Mouse (Mus musculus) urinary bladder, postnatal 36 days (tissue): Measurements from ENCODE around the gene H13.
A peak's percentile ranks its signal among the peaks of the same experiment; 100 is the strongest.

Source experiments
- DNase-seq, 2 experiments: peaks; one replicate each; pipeline ENCODE4 v3.0.0; 2022; ENCODE audit warnings: low spot score in 2 of 2, mixed read lengths in 1 of 2

H13 gene

GRCm38 (mm10) chr2:152700725-152701124 is 31.5 kb downstream of the H13 start:
- DNase-seq = no peak

DNA sequence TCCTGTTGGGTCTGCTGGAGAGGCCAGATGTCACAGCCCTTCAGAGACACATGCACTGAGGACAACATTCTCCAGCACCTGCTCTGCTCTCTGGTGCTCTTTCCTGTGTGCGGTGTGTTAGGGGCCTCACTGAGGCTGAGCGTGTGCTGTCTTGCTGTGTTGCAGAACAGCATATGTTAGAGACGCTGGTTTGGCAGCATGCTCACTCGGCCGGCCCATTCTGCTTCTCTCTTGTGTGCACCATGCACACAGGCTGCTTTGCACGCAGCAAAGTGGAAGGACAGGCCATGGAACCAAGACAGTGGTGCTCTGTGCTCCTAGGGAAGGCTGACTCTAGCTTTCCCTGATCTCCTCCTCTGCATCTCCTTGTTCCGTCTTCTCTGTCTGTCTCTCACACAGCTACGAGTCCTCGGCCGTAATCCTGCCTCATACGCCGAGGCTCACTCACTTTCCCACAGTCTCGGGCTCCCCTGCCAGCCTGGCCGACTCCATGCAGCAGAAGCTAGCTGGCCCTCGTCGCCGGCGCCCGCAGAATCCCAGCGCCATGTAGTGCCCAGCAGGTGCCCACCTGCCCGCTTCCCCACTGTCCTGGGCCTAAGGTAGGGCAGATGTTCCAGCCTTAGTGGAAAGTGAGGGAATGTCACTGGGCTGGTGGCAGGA is 34.5 kb downstream of the H13 start:
- no peak for DNase-seq

DNA sequence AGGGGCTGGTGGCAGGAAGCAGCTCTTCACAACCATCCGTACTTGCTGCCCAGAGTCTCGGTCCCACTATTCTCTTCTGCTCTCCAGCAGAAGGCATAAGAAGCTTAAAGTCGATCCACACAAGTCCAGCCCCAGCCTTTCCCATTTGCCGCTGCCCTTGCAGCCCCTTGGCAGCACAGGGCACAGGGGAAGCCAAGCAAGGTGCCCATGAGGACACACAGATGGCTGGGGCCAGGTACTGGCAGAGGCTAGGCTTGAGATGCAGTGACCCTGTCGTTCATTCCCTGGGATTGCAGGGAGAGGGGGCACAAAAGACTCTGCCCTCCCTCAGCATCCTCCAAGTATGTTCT is 35.0 kb downstream of the H13 start:
- DNase-seq = no peak

- no peak for DNase-seq
These were observed 35.6 kb downstream of the H13 start for GRCm38 (mm10) chr2:152704811-152705370.

DNA sequence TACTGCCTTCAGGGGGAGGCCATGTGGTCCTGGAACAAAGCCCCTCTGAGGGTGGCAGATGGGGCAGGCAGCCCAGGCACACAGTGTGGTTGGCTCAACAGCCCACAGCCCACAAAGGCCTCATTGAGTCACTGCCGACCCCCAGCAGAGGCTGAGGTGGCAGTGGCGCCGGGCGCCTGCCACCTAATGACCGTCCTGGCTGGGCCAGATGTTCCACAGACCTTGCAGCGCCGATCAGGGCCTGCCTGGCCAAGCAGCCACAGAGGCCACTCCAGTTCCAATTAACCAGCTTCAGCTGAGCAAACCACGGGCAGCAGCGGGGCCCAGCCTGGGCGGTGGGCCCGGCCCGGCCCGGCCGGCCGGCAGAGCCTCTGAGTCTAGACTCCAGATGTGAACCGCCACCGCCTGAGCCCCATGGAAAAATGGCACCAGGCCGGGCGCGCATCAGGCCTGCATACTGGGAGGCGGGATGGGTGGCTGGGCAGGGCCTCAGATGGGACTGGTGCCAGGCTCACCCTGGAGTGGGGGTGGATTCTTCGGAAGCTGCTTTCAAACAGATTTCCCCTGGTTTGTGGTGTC is 36.8 kb downstream of the H13 start:
- peak in 1 of 2 experiments; percentile 67 for DNase-seq

- no peak for DNase-seq
These were observed 37.9 kb downstream of the H13 start for GRCm38 (mm10) chr2:152707186-152707585.

DNA sequence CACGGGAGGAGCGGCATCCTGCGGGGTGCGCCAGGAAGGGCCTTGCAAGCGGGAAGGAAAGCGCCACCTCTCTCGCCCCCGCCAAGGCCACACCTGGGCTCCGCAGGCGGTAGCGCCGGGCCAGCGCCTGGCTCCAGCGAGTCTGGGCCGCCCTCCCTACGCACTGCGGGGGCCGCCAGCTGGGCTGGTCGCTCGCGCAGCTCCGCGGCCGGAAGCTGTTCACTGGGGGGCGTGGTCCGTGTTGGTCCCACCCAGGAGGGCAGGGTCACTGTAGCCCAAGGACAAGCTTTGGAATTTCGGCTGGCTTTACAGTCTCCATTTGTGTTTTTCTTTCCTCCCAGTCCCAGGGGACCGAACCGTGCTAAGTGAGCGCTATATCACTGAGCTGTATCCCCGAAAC is 38.4 kb downstream of the H13 start:
- peak; percentile 86 to 94 for DNase-seq

DNA sequence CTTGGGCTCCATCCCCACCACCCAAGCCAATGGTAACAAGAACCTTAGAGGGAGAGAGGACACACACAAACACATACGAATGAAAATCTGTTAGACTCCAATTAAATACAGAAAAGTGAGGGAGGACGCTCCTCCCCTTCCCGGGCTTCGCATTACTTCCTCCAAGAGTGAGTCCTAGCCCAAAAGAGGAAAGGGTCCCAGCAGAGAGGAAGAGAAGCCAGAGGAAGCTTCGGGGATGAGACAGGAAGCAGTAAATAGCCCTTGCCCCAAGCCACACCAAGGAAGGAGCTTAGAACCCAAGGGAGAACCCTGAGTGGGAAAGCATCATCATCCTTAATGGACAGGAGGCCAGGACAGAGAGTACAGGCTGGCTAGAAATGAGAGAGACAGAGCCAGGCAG is 39.8 kb downstream of the H13 start:
- no peak for DNase-seq

GRCm38 (mm10) chr2:152716241-152716772 is 47.0 kb downstream of the H13 start:
- peak; percentile 70 to 74 for DNase-seq

- no peak for DNase-seq
These were observed 48.4 kb downstream of the H13 start for GRCm38 (mm10) chr2:152717652-152718051.

GRCm38 (mm10) chr2:152718076-152718475 is 48.8 kb downstream of the H13 start:
- DNase-seq = no peak

DNA sequence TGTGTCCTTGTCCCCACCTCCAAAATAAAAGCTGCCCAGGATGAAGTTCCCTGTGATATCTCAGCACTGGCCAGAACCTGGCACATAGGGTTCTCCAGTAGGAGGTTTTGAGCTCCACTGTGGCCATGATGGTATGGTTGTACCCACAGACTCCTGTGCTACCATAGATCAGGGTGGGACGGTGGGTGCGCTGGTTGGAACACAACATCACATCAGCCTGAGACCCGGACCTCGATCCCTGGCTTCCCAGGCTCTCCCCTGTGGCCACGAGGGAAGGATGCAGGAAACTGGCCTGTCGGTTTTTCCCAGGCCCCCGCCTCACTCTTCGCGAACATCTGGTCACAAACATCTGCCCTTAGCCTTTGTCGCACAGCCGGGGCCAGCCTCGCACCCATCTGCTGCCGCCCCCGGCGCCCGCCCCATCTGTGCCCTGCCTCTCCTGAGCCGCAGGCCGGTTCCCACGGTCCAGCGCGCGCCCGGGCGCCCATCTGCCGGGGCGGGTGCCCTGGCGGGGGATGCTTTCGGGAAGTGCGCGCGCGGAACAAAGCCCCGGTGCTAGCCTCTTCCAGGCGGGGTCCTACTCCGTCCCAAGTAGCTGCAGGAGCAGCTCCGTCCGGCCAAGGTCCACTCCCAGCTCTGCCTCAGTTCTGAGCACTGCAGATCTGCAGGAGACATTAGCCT is 54.5 kb downstream of the H13 start:
- no peak for DNase-seq

DNA sequence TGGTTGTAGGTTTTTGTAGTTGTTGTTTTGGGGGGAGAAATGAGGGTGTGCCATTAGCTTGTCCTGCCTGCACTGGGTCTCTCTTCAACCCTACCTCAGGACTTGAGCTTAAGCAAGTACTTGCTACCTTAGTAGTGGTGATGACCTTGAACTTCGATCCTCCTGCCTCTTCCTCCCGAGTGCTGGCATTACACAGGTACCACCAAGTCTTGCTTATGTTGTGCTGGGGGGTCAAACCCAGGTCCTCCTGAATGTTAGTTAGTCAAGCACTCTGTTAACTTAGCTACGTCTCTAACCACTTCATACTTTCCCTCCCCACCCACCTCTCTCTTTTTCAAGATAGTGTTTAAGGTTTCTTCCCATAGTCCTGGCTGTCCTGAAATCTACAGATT is 55.1 kb downstream of the H13 start:
- DNase-seq = no peak

DNA sequence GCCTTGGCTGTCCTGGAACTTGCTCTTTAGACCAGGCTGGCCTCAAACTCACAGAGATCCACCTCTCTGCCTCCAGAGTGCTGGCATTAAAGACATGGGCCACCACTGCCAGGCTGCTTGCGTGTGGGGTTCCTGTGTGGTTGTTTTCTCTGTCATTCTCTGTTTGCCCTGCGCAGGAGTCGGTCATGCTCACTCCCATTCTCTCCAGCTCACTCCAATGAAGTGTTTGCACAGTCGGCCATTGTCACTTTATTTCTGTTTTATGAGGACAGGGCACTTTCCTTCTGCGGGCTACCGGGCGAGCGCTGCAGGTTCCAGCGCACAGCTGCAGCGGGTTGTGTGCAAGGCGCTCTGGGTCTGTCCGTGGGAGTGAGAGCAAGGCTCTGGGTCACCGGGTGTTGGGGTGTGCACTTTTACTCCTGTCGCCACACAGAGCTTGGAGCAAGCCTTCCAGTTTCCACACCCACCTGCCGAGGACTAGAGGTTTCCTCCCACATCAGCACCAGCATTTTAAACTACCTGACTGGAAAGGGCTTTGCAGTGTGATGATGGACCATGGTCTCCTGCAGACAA is 56.0 kb downstream of the H13 start:
- DNase-seq = no peak

DNA sequence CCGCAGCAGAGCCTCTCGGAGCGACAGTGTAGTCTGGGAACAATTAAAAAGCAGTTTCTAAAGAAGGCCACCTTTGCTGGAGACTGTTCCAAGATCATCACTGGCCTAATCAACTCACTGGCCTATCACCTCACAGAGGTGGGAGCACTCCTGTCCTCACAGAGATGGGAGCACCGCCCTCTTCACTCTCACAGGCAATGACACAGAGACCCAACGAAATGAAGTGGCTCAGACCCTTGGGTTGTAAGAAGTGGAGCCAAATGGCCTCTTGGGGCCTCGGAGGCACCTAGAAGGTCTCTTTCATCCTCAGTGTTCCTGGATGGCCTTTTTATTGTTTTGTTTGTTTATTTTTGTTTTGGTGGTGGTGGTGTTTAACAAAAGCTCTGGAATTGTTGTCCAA is 57.0 kb downstream of the H13 start:
- DNase-seq = no peak

GRCm38 (mm10) chr2:152726751-152727335 is 57.6 kb downstream of the H13 start:
- DNase-seq = peak in 1 of 2 experiments; percentile 52

- no peak for DNase-seq
These were observed 58.7 kb downstream of the H13 start for GRCm38 (mm10) chr2:152727795-152728510.

DNA sequence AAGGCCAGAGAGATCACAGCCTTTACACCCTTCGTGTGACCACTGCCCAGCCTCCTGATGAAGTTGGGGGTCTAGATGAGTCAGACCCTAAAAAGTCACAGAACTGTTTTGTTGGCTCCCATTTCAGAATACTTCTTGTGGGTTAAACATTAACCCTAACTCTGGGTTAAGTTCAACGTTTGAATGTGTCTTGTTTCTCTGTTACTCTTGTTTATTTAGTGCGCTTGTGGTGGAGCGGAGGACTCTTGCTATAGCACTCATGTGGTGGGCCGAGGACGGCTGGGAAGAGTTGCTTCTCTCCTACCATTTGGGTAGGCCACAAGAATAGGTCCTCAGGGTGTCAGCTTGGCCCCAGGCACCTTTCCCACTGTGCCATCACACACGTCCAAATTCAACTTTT is 59.3 kb downstream of the H13 start:
- no peak for DNase-seq

GRCm38 (mm10) chr2:152729013-152729635 is 59.9 kb downstream of the H13 start:
- no peak for DNase-seq

GRCm38 (mm10) chr2:152729636-152730020 is 60.4 kb downstream of the H13 start:
- DNase-seq = peak in 1 of 2 experiments; percentile 79

DNA sequence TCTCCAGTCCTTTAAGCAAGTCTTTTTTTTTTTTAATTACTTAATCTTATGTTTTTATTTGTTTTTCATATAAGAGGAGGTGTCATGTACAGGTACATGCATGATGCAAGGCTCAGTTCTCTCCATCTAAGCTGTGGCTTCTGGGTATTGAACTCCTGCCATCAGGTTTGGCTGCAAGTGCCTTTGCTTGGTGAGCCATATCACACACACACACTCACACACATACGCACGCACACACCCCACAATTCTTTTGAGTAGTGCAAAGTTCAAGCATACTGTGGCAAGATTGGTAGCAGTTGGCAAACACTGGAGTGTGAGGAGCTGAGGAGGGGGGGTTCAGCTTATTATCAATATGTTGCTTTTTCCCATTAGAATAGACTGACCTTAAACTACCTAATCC is 63.9 kb downstream of the H13 start:
- DNase-seq = no peak
